Mouse (Mus musculus): ENCODE data around the gene Dand5. TPM values are rescaled to one million over a fixed set of nuclear protein-coding genes. Genes with fewer than 3 reads are reported as not detected.

Gene Dand5
- polyA plus RNA-seq, 1 experiment from 2014 or later, result 5.6 TPM

DNA sequence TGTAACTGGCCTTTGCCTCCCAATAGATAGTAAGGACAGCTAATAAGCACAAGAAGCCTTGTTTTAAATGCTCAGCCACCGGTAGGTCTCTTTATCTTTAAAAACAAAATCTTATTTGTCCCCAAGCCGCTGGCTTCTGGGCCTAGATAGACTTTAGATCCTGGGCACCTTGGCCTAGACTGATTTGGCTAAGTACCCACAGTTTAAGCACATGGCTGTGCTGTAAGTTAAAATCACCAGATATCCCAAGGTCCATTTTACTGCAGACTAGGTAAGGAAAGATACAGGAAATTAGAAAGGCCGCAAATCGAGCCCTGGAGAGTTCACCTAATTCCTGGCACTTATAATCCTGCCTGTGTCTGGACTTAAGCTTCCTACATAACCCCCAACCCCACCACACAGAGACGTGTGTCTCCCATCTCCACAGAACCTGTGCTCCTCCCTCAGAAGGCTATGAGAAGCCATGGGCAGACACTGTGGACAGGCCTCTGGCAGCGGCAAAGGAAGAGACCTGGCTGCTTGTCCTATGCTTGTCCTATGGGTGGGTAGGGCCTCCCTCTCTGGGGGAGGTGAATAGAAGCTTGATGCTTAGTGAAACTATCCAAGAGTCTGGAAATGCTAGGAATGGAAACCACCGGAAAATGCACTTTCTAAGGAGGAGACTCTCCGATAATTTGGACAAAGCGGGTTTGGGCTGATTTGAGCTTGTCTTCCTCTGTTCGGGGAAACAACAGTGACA, 44.6 kb downstream of the Dand5 start:
- 13% methylated on average over 10 of the region's 10 CpGs for WGBS
- no peak overlapping the region for H3K4me3 ChIP-seq (replicated peaks)
- no peak overlapping the region for H3K27ac ChIP-seq
- no peaks in the 10 kb centered on the region for H3K36me3 ChIP-seq (replicated peaks)
- H3K9ac ChIP-seq, result no peak overlapping the region; the same call in 1 of the 2 replicates
- no peak overlapping the region; the same call in 1 of the 2 replicates for H3K4me2 ChIP-seq
- H3K27me3 ChIP-seq, result peaks cover 100% of the 10 kb centered on the region
- peaks cover 58% of the 10 kb centered on the region for H3K4me1 ChIP-seq
- H3K9me3 ChIP-seq, result no peaks in the 10 kb centered on the region
- ATAC-seq (ENCODE audit: low FRiP score), result no peak

DNA sequence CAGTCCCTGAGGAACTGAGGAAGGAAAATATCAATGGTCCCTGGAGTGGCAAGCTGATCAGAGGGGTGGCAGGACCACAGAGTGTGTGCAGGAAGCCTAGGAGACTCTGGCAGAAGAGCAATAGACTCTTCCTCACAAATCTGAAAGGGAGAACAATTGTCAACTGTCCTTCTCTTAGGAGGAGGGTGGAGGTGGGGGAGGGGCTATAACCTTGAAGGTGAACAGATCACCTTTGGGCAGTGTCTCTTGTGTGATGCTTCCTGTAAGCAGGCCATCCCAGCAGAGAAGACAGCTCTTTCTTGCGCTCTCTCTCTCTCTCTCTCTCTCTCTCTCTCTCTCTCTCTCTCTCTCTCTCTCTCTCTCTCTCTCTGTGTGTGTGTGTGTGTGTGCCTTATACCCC, 46.1 kb downstream of the Dand5 start:
- WGBS, result 29% methylated on average over 1 of the region's 1 CpGs
- H3K27me3 ChIP-seq, result peaks cover 100% of the 10 kb centered on the region
- no peaks in the 10 kb centered on the region for H3K36me3 ChIP-seq (replicated peaks)
- H3K4me1 ChIP-seq, result peaks cover 70% of the 10 kb centered on the region
- H3K4me2 ChIP-seq, result no peak overlapping the region
- no peak overlapping the region for H3K4me3 ChIP-seq (replicated peaks)
- ATAC-seq (ENCODE audit: low FRiP score), result no peak
- H3K27ac ChIP-seq, result no peak overlapping the region
- H3K9ac ChIP-seq, result no peak overlapping the region
- no peaks in the 10 kb centered on the region for H3K9me3 ChIP-seq

DNA sequence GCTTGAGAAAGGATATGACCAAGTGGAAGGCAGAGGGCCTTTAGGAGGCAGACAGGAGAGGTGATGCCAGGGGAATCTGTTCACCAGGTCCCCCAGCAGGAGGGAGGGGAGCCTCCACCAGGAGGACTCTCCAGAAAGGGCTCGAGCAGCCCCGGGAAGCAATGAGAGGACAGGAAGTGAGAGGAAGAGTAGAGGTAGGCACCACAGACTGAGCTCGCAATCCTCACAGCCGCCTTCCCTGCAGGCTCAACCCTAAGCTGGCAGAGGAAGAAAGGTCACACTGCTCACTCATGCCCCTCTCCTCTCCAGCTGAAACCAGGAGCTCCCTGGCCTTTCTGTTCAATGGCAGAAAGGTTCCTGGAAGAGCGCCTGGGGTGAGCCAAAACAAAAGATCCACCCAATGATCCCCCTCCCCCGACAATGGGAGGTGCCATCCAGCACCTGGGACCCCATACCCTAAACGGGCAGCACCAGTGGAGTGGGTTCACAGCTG, 47.0 kb downstream of the Dand5 start:
- no peak for ATAC-seq (ENCODE audit: low FRiP score)
- peak overlapping the region; percentile 47; the same call in 1 of the 2 replicates for H3K9ac ChIP-seq
- no peak overlapping the region; the same call in 1 of the 2 replicates for H3K4me3 ChIP-seq (replicated peaks)
- H3K4me2 ChIP-seq, result peak overlapping the region; percentile 51; the same call in 1 of the 2 replicates
- 7% methylated on average over 7 of the region's 7 CpGs for WGBS
- H3K27me3 ChIP-seq, result peaks cover 100% of the 10 kb centered on the region
- H3K27ac ChIP-seq, result peak overlapping the region; percentile 85
- H3K9me3 ChIP-seq, result no peaks in the 10 kb centered on the region
- H3K36me3 ChIP-seq (replicated peaks), result no peaks in the 10 kb centered on the region
- peaks cover 72% of the 10 kb centered on the region for H3K4me1 ChIP-seq

DNA sequence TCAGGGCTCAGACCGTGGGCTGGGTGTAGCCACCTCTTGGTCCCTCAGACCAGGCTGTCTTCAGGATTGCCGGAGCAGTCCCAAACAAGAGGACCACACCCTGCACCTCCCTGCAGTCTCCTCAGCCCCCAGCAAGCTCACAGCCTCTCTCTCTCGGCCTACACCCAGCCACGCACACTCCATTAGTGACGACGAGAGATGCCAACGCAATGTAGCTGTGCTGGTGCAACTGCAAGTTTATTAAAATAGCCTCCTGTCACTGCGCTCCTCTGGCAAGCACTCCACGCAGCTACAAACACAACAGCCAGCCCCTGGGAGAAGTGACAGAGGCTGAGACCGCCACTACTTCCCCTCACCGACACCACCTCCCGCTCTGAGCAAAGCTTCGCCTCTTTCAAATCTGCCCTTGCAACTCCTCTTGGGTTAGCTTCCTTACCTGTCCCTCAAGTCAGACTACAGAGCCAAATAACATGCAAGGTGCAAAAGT, 47.5 kb downstream of the Dand5 start:
- WGBS, result 4% methylated on average over 13 of the region's 13 CpGs

DNA sequence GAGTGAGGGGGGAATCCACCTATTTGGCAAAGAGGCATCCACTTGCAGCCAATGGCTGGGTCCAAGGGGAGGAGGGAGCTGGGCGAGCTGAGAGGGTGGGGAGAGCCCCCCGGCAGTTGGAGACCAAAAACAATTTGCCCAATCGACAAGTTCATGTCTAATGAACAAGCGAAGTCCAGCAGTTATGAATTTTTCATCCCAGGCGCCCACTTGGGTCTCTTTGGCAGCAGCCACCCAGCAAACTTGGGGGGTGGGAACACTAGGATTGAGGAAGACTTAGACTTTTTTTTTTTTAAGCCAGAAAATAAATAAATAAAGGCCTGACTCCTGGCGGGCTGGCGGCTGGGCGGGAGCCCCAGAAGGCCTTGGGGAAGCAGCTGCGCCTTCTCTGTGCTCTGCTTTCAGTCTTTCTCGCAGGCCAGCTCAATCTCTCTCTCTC, 48.1 kb downstream of the Dand5 start:
- no peaks in the 10 kb centered on the region for H3K36me3 ChIP-seq (replicated peaks)
- peak overlapping the region; percentile 47; the same call in 1 of the 2 replicates for H3K9ac ChIP-seq
- no peak for ATAC-seq (ENCODE audit: low FRiP score)
- peak overlapping the region; percentile 31 for H3K4me3 ChIP-seq (replicated peaks)
- peaks cover 76% of the 10 kb centered on the region for H3K4me1 ChIP-seq
- peaks cover 100% of the 10 kb centered on the region for H3K27me3 ChIP-seq
- H3K9me3 ChIP-seq, result no peaks in the 10 kb centered on the region
- peak overlapping the region; percentile 51 for H3K4me2 ChIP-seq
- 2% methylated on average over 10 of the region's 10 CpGs for WGBS
- H3K27ac ChIP-seq, result peak overlapping the region; percentile 85

More for the DNA sequence above, 47.5 kb downstream of the Dand5 start:
- no peaks in the 10 kb centered on the region for H3K36me3 ChIP-seq (replicated peaks)
- peaks cover 77% of the 10 kb centered on the region for H3K4me1 ChIP-seq
- H3K9ac ChIP-seq, result peak overlapping the region; percentile 47
- peak overlapping the region; percentile 13 for H3K4me3 ChIP-seq (replicated peaks)
- H3K27ac ChIP-seq, result peak overlapping the region; percentile 85
- ATAC-seq (ENCODE audit: low FRiP score), result no peak
- H3K4me2 ChIP-seq, result peak overlapping the region; percentile 51
- peaks cover 100% of the 10 kb centered on the region for H3K27me3 ChIP-seq
- H3K9me3 ChIP-seq, result no peaks in the 10 kb centered on the region

DNA sequence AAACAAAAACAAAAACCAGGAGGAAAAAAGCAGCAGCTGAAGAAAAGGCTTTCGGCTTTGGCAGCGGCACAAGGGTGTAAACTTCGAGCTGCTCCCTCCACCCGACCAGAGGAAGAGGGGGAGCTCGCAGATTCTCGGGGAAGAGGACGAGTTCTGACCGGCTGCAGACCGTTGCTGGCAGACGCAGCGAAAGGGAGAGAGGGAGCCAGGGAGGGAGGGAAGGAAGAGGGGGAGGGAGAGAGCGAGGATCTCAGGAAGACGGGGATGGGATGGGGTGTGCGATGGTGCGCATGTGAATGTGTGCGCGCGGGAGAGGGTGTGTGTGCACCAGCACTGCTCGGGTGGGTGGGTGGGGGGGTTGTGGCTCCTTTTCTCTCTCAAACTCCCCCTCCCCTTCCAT, 48.8 kb downstream of the Dand5 start:
- peaks cover 69% of the 10 kb centered on the region for H3K4me1 ChIP-seq
- peak overlapping the region; percentile 31 for H3K4me3 ChIP-seq (replicated peaks)
- no peaks in the 10 kb centered on the region for H3K9me3 ChIP-seq
- under 1% methylated on average over 13 of the region's 19 CpGs for whole genome bisulfite sequencing
- 0 out of 2 replicates have a peak overlapping the region, but pooled peaks have one; percentile 27 for H3K9ac ChIP-seq
- H3K27ac ChIP-seq, result peak overlapping the region; percentile 85
- 0 out of 2 replicates have a peak, but pooled peaks cover 1% of the 10 kb centered on the region for H3K36me3 ChIP-seq (replicated peaks)
- peak; percentile 76 for ATAC-seq (ENCODE audit: low FRiP score)
- H3K27me3 ChIP-seq, result peaks cover 100% of the 10 kb centered on the region
- H3K4me2 ChIP-seq, result peak overlapping the region; percentile 51

DNA sequence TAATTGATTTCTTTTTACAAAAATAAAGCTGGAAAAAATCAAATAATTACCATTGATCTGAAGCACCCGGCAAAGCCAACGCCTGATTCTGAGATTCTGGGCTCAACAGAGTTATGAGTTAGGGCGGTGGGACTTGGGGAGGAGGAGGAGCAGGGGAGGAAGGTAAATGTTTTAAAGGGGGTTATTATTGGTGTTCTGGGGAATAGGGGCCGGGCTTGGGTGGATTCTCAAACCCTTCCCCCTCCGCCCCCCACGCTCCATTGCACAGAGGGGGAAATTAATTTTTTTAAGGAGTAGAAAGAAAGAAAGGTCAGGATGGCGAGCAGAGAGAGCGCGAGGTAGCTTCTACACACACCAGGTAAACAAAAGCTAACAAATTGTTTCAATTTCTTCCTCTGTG, 49.3 kb downstream of the Dand5 start:
- under 1% methylated on average over 9 of the region's 9 CpGs for WGBS
- 0 out of 2 replicates have a peak overlapping the region, but pooled peaks have one; percentile 27 for H3K9ac ChIP-seq
- H3K4me1 ChIP-seq, result peaks cover 65% of the 10 kb centered on the region
- ATAC-seq (ENCODE audit: low FRiP score), result no peak
- peak overlapping the region; percentile 85 for H3K27ac ChIP-seq
- H3K36me3 ChIP-seq (replicated peaks), result peaks cover 7% of the 10 kb centered on the region
- peak overlapping the region; percentile 51 for H3K4me2 ChIP-seq
- H3K4me3 ChIP-seq (replicated peaks), result peak overlapping the region; percentile 31
- peaks cover 100% of the 10 kb centered on the region for H3K27me3 ChIP-seq
- no peaks in the 10 kb centered on the region for H3K9me3 ChIP-seq

DNA sequence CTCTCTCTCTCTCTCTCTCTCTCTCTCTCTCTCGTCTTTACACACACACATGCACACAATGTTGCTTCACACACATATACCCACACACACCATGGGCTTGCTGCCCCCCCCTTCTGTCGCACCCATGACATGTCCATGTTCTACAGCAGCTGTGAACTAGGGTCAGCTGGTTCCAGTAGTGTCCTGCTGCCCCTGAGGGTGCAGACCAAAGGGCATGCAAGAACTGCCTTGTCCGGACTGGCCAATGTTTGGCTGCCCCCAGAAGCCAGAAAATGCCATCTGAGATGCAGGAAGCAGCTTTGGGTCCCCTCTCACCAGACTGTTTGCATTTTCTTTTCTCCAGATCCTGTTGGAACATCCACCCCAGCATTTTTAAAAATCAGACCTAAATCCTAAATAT, 50.0 kb downstream of the Dand5 start:
- no peaks in the 10 kb centered on the region for H3K9me3 ChIP-seq
- H3K9ac ChIP-seq, result 0 out of 2 replicates have a peak overlapping the region, but pooled peaks have one; percentile 47
- no peak for ATAC-seq (ENCODE audit: low FRiP score)
- peaks cover 99% of the 10 kb centered on the region for H3K27me3 ChIP-seq
- WGBS, result 4% methylated on average over 3 of the region's 3 CpGs
- H3K4me2 ChIP-seq, result peak overlapping the region; percentile 51
- peaks cover 63% of the 10 kb centered on the region for H3K4me1 ChIP-seq
- H3K4me3 ChIP-seq (replicated peaks), result peak overlapping the region; percentile 31
- H3K36me3 ChIP-seq (replicated peaks), result peaks cover 11% of the 10 kb centered on the region
- H3K27ac ChIP-seq, result 0 out of 2 replicates have a peak overlapping the region, but pooled peaks have one; percentile 46

DNA sequence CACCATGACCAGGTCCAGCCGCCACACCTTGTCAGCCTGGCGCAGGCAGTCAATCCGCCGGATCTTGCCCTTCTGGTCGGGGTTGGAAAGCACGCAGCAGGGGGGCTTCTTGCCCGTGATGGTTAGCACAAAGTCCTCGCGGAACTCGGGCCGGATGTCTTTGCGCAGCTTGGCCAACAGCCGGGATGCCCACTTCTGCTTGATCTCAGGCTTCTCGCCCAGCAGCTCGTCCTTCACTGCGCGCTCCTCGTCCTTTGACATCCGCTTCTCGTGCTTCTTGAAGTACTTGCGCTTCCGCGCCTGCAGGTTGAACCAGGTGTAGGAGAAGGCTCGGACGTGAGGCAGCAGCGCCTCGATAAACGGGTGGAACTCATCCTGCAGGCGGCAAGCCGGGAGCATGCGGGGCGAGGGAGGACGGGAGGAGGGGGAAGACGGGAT, 50.7 kb downstream of the Dand5 start:
- ATAC-seq (ENCODE audit: low FRiP score), result no peak
- H3K36me3 ChIP-seq (replicated peaks), result peaks cover 14% of the 10 kb centered on the region
- H3K4me3 ChIP-seq (replicated peaks), result peak overlapping the region; percentile 31
- peak overlapping the region; percentile 47; the same call in 1 of the 2 replicates for H3K9ac ChIP-seq
- WGBS, result 2% methylated on average over 34 of the region's 34 CpGs
- peaks cover 63% of the 10 kb centered on the region for H3K4me1 ChIP-seq
- peak overlapping the region; percentile 51 for H3K4me2 ChIP-seq
- 0 out of 2 replicates have a peak overlapping the region, but pooled peaks have one; percentile 19 for H3K27ac ChIP-seq
- no peaks in the 10 kb centered on the region for H3K9me3 ChIP-seq
- H3K27me3 ChIP-seq, result peaks cover 99% of the 10 kb centered on the region

DNA sequence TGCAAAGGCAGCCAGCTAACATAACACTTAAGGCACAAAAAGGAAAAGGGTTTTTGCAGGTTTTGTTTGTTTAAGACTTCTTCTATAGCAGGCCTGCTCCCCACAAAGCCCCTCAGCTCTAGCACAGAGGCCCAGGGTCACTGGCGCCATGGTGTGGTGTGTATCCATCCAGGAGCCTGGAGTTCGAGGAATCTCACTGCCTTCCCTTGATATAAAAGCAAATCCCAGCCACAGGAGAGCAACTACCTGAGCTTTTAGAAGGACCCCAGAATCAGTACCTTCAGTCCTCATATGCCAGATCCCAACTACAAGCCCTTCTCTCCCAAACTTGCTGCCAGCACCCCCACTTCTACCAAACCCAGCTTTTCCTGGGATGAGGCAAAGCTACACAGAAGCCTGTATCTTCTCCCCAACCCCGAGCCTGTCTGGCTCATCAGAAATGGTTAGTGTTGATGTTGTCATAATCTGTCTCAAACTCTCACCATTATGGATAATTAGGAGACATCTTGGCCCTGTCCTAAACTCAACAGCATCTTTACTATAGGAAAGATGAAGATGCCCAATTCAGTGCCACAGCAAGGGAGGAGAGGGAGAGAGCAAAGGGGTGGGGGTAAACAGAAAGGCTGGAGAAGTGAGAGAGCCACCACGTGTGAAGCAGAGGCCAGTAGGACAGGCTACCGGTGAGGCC, 51.5 kb downstream of the Dand5 start:
- peaks cover 14% of the 10 kb centered on the region for H3K36me3 ChIP-seq (replicated peaks)
- peak overlapping the region; percentile 51 for H3K4me2 ChIP-seq
- peaks cover 99% of the 10 kb centered on the region for H3K27me3 ChIP-seq
- H3K9me3 ChIP-seq, result no peaks in the 10 kb centered on the region
- peak overlapping the region; percentile 32; the same call in 1 of the 2 replicates for H3K27ac ChIP-seq
- WGBS, result 10% methylated on average over 5 of the region's 5 CpGs
- ATAC-seq (ENCODE audit: low FRiP score), result no peak
- peaks cover 72% of the 10 kb centered on the region for H3K4me1 ChIP-seq
- H3K4me3 ChIP-seq (replicated peaks), result peak overlapping the region; percentile 31
- H3K9ac ChIP-seq, result 0 out of 2 replicates have a peak overlapping the region, but pooled peaks have one; percentile 47

DNA sequence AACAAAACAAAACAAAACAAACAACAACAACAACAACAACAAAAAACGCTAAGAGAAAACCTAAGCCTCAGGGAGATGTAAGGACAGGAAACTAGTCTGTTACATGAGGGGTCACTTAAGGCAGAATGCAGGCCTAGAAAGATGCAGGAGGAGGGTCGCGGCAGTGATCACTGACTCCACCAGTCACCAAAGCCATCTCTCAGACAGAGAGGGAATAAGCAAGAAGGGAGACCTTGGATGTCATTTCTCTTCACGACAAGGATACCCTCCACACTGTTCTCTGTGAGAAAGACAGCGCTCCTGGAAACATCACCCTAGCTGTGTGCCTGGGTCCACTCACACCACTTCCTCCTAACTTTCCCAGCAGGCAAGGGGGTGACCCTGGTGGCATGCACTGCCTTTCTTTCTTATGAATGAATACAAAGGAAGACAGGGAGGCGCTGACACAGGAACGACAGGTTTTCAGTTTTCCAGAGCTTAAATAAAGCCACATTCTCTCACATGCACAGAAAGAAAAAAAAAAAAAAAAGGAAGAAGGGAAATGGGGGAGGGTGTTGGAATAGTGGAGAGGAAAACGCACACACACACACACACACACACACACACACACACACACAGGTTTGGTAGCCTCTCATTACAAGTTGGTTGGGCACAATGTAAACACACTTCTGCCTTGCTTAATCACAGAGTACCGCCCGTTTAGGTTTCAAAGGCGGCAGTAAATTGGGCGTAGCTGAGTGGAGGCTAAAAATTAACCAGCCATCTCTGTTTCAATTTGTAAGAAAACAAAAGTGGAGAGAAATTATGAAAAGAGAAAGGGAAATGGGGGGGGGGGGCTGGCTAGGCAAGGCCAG, 52.3 kb downstream of the Dand5 start:
- Histone ChIP-seq H3K4me1 (peaks cover 73% of the 10 kb centered on the region), H3K9me3 (no peaks in the 10 kb centered on the region), H3K4me3 (replicated peaks) (peak overlapping the region; percentile 31), H3K36me3 (replicated peaks) (peaks cover 14% of the 10 kb centered on the region), H3K27me3 (peaks cover 98% of the 10 kb centered on the region), H3K9ac (peak overlapping the region; percentile 47; the same call in 1 of the 2 replicates), H3K4me2 (peak overlapping the region; percentile 51), H3K27ac (peak overlapping the region; percentile 32; the same call in 1 of the 2 replicates)
- 26% methylated on average over 12 of the region's 12 CpGs for WGBS
- no peak for ATAC-seq (ENCODE audit: low FRiP score)

All from forebrain, embryonic 12.5 days (tissue).